Mouse (Mus musculus) lung, postnatal 0 days (tissue): ENCODE measurements at regions not wholly inside any gene's neighbourhood (a gene's known extent, or its start where the extent isn't known, plus 50 kb on each side); places are given as distances from the start of the nearest gene placed in this dataset.

Source experiments
- CTCF ChIP-seq: IDR thresholded peaks from 2 replicates; pipeline ENCODE4 v1.5.1; 2016; ENCODE audit warnings: antibody characterized with exemption, mild to moderate bottlenecking
- EP300 ChIP-seq: IDR thresholded peaks from 2 replicates; pipeline ENCODE4 v1.6.1; 2016; ENCODE audit warnings: antibody characterized with exemption, mild to moderate bottlenecking, control low read depth

GRCm38 (mm10) chr13:107927499-107928215 is 116.6 kb upstream of the Smim15 start:
- peak; percentile 56 for TF ChIP-seq CTCF
- TF ChIP-seq EP300, result no peak
